Mouse (Mus musculus): ENCODE results near the gene Zfand2a.

- TF ChIP-seq CTCF (IDR thresholded peaks at IDR 0.05) (no peak), EP300 (IDR thresholded peaks at IDR 0.05) (no peak)
Measured at GRCm38 (mm10) chr5:139502281-139502680, 17.9 kb upstream of the Zfand2a start.

All from lung, postnatal 0 days (tissue).